Mouse (Mus musculus): ENCODE data around the gene Lrch1.

GRCm38 (mm10) chr14:74723541-74723940 is 224.1 kb downstream of the Lrch1 start:
- TF ChIP-seq HCFC1 (IDR thresholded peaks at IDR 0.05; ENCODE audit: borderline replicate concordance, insufficient read depth, low read length): no peak
- no peak for TF ChIP-seq ZNF384 (IDR thresholded peaks at IDR 0.05; ENCODE audit: low read depth, low read length)
- no peak for TF ChIP-seq CHD2 (IDR thresholded peaks at IDR 0.05; ENCODE audit: low read depth, low read length)
- no peak for TF ChIP-seq ZC3H11A (IDR thresholded peaks at IDR 0.05; ENCODE audit: borderline replicate concordance, low read depth, low read length)
- TF ChIP-seq MAFK (IDR thresholded peaks at IDR 0.05; ENCODE audit: insufficient read depth, low read depth, low read length): no peak

All from ES-E14 (cell line).